Mouse (Mus musculus) cerebellum, postnatal 36 days (tissue): ENCODE measurements around the gene Wdfy3.
A peak's percentile ranks its signal among the peaks of the same experiment; 100 is the strongest.
"Not testable (repeated sequence)": the region's sequence is repeated elsewhere in the genome, so short reads cannot be mapped to it uniquely, and the experiment has no call there.

Source experiments
- DNase-seq, 2 experiments: peaks; one replicate each; pipeline ENCODE4 v3.0.0; 2021 to 2022; ENCODE audit warnings: mixed read lengths in 2 of 2

Gene Wdfy3

DNA sequence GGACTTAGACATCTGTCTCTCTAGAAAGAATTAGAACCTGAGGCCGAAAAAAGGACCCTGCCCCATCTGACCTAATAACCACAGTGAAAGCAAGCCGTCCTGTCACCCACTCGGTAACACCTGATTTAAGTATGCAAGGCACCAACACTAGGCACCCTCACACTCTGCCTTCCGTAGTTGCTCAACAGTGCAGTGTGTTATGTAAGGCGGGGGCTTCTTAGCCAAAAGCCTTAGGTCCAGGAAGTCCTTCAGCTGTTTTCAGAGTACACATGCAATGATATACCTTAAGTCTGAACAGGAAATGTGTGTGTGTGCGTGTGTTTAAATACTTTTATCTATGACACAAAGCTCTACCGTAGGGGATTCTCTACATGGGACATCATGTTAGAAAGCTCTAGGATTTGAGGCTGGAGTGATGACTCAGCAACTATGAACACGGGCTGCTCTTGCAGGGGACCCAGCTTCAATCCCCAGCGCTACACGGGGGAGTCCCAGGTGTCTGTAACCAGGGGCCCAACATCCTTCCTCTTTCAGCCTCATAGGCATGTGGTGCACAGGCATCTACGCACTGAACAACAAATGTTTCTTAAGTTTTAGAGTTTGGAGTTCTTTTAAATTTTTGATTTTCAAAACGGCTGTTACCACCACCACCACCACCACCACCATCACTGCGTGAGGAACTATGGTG lies 131.7 kb downstream of the Wdfy3 start:
- DNase-seq = no peak

DNA sequence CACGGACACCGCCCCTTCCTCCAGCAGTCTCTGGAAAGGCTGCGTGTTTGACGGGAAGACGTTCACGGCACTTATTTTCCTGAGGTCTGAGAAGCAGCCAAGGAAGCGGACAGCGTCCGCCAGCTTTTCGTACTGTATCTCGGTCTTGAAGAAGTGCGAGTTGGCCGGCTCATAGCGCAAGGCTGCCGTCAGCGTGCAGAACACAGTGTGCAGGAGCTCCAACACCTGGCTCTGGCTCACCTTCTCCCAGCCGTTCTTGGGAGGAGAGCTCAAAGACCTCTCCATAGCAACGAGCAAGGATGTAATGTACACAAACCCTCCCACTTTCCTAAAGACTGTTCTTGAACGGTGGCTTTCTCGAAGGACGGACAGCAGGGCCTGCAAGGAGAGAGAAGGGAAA lies 132.4 kb downstream of the Wdfy3 start:
- no peak for DNase-seq

DNA sequence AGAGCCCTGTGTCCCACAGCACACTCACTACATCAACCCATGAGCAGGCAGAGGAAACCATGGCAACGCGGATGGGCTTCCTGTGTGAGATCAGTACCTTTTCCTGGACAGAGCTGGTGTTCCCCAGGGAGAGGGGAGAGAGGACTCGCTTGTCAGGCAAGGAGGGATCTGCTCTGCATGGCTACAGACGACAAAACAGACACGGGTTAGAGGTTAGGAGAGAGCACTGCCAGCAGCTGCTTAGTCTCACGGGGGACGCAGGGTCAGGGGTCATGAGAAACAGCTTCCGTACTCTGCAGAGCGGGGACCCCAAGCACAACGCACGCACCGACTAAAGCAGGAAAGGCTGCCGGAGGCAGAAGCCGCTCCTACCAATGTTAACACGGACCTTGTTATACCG lies 133.8 kb downstream of the Wdfy3 start:
- no peak for DNase-seq

DNA sequence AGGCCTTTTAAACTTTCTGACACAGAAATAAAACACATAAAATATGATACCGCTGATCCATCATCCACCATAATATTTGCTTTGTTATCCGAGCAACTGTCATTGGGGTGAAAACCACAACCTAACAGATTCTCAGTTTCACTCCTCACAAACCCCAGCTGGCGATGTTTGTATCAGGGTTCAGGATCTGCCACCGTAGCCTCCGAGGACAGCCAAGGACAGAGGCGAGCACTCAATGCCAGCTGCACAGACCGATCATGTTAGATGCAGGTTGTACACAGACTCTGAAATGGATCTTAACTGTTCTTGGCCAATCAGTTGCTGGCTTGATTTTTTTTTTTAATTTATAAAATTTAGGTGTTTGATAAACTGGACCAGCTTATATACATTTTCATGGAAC lies 135.1 kb downstream of the Wdfy3 start:
- DNase-seq = no peak

DNA sequence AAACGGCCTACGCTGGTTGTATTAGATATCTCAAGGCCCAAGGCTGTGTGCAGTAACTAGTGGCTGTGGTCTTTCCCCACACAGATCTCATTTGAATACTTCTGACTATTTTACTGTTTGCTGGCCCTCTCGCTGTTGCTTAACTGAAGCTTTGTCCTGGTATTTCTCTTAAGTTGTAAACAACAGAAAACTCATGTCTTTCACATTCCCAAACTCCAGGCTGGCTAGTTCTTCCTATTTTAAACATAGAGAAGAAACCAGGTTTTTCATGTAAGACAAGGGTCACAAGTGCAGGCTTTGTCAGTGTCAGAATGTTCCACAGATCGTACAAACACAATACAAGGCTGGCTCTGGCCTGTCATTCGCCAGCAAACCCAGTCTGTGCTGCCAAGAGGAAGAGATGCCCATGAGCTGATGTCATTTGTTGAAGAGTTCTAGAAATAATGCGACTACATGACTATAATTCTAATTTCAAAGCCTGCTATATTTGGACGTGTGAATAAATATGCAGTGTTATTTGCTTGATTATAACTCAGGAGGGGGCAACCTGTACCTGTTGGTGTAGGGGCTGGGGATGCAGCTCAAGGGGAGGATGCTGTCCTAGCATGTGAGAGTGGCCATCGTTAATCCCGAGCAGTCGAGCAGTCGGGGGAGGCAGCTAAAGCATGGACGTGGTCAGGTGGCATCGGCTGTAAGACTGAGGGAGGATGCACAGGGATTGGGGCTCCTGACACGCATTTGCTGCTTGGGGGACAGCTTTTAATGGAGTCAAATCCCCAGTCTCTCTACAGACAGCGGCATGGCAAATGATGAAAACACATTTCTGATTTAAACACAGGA lies 136.5 kb downstream of the Wdfy3 start:
- DNase-seq = peak in 1 of 2 experiments; percentile 40

DNA sequence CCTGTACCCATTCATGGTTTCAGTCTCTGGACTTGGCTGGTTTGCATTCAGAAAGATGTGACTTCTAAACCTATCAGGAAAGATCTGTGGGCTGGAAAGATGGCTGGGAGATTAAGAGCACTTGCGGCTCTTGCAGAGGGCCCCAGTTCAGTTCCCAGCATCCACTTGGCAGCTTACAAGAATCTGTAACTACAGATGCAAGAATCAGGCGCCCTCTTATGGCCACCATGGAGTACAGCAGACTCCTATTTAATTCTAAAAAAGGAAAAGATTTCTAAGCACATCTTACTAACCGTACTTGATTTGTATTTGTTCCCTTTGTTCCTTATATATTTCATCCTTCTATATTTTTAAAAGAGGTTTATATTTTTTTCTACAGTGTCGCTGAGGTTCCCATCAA lies 137.7 kb downstream of the Wdfy3 start:
- no peak for DNase-seq

DNA sequence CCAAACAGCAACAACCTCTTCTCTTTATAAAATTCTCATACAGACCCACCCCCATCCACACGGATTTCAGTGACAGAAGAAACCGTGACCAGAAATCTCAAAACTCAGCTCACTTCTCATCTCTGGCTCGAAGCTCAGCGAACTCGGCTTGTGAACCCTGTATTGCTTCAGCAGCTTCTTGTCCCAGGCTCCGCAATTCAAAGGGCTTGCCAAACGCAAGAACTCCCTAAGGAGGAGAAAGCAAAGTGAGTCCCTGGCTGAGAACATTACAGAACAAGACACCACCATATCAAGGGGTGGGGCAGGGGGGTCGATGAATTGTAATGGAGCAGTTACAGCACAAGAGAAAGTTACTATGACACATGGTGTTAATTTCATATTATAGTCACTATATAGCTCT lies 143.4 kb downstream of the Wdfy3 start:
- no peak for DNase-seq

DNA sequence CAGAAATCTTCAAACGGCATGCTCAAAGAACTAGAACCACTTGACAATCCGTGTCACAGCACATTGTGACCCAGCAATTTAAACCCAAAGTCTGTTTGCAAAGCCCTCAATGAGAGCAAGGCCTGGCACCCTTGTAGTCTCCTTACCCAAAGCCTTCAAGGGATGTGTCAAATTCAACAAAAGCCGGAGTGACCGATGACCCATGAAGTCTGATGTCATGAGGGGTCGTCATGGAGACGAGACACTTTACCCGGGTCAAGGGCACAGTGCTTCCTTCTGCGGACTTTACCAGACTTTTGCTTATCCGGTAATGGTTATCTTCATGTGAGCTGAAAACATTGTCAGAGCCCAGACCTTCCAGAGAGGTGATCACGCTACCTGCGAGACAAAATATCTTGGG lies 146.0 kb downstream of the Wdfy3 start:
- no peak for DNase-seq

DNA sequence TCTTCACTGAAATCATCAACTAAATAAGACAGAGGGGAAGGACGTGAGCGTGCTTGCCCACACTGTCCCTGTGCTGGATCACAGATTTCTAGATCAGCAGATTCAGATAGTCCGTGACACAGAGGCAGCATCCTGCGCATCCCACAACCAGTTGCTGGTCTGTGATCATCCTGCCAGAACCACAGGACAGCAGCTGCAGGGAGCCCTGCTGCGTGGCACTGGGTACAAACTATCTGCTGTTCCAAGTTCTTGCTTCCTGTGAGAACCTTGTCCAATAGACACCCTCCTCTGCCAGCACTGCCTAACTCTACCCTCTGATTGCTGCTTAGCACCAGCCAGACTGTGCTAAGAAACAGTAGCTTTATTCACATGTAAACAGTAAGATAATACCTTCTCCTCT lies 150.2 kb downstream of the Wdfy3 start:
- no peak for DNase-seq

DNA sequence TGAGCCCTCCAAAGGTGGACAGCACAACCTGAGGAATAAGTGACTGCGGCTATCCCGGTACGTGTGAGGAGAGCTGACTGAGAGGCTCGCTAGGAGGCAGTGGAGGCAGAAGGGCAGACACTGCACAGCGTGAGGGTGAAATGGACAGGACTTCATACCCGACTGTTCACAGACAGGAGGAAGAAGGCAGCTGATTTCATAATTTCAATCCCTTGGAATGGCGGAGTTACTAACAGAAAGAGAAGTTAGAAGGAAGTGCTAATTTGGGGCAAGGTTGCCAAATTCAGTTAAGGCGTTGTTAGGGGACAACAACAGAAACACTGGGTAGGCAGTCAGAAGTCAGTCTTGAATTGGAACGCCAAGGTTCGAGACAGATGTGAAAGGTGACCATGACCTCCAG lies 160.3 kb downstream of the Wdfy3 start:
- DNase-seq = no peak

DNA sequence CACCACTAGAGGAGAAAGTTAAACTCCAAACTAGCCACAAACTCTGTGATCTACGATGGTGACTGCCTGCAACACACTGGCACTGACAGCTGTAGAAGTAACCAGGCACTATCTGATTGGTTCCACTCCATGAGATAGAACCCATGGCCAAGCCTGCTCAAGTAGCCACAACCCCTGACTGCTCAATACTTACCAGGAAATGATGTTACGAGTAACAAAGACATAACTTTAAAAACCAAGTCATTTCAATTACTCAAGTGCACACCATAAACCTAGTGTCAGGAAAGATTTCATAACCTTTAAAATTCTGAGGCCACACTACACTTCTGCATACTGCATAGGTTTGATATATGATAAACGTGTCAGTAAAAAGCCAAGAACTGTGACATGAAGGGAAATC lies 164.1 kb downstream of the Wdfy3 start:
- no peak for DNase-seq

DNA sequence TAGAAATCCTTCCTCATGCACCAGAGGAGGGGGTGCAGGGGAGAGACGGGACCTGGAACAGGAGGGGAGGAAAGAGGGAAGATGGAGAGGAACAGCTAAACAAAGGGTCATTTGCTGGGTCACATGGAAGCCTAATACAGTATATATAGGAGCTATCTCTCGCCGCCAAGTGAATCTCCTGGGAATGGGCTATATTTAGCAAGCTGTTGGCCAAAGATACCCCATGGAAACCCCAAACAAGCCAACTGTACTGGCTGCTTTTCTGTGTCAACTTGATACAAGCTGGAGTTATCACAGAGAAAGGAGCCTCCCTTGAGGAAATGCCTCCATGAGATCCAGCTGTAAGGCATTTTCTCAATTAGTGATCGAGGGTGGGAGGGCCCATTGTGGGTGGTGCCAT lies 164.9 kb downstream of the Wdfy3 start:
- not testable (repeated sequence) for DNase-seq

DNA sequence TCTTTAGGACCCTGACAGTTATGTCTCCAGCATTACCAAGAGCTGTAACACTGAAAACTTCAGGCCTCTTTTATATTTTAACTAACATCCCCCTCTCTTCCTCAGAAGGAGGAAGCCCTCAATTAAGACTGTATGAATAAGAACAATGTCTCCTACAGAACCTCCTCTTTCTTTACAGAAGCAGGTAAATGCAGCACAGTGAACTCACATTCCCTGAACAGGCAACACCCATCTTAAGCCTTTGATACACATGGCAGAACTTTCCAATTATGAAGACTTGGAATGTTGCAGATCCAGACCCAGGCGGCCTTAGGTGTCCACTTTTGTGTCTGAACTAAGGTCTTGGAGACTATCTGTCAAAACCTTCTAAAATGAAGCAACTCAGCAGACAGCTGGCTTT lies 167.0 kb downstream of the Wdfy3 start:
- DNase-seq = no peak

DNA sequence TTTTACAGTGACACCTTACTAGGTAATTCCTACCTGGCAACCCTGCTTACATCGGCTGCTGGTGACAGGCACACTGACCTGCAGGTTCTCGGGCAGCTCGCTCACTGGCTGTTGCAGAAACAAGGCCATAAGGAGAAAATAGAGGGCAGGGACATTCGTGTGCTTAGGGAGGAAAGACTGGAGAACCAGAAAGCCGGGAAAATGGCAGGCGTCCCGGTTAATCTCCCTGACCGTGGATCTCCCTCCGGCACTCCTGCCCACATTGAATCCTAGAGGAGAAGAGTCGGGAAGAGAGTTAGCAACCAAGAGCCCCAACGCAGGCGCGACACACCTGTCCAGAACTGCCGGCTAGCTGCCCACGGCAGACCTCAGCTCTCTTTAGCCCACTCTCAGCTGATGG lies 169.7 kb downstream of the Wdfy3 start:
- DNase-seq = peak; percentile 46 to 51

DNA sequence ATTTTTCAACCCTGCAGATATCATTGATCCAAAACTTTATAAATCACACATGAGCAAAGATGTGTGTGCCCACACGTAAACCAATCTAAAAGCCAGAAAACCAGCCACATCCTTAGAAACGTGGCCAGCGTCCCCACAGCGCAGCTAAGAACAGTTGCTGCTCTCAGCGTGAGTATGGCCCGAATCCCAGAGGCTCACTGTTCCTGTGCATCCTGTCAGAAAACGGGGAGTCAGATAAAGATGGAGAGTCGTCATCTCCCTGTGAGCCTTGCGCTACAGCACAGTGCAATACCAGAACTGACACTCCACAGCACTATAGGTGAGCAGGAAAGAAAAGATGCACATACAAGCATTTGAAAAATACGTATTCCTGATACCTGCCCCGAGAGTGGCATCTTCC lies 172.9 kb downstream of the Wdfy3 start:
- peak; percentile 94 to 97 for DNase-seq

DNA sequence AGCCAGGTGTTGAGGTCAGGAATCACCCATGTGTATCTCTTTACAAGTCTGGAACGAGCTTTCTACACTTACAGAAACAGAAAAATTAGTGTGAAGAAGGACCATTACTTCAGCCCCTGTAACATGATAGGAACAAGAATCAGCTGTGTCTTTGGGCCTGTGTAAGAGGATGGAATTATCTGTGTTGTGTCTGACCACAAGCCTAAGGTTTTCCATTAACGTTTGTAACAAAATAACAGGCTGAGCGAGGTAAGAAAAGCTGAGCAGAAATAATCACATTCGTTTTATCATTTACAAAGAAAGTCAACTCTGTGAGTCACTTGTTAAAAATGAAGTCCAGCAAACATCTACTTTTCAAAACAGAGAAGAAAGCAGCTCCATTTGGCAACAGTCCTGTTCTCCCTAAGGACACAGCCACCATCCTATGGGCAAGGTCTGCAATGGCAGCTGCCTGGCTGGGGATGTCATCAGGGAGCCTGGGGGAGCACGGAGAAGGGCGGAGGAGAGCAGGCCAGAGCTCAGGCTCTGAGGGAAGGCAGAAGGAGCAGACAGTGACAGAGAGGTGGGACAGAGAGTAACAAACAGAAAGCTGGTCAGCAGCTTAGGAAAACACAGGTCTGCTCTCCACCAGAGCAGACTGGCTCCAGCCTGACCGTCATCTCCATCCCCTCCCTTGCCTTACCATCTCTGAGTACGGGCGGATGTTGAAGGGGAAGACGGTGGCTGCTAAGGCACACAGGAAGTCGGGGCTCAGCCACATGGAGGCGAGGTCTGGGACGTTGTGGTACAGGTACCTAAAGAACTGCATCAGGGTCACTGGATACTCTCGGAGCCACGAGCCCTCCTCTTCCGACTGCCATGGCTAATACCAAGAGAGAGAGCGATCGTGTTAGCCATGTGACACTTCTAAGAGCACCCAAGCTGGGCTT lies 173.7 kb downstream of the Wdfy3 start:
- peak; percentile 34 to 50 for DNase-seq

DNA sequence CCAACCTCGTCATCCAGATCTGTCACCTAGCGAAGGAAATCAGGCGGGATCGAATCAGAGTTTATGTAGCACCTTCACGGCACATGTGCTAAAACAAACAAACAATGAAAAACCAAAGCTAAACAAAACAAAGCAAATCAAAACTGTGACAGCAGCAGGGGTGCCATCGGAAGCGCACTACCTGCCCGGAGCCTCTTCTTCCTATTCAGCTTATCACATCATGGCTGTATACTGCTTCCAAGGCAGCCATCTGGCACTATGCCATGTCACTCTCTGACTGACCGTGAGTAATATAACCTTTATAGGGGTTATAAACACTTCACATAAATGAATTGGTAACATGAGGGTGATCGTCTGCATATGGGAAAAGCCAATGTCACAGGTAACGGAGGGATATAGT lies 174.6 kb downstream of the Wdfy3 start:
- DNase-seq = peak; percentile 45 to 55

DNA sequence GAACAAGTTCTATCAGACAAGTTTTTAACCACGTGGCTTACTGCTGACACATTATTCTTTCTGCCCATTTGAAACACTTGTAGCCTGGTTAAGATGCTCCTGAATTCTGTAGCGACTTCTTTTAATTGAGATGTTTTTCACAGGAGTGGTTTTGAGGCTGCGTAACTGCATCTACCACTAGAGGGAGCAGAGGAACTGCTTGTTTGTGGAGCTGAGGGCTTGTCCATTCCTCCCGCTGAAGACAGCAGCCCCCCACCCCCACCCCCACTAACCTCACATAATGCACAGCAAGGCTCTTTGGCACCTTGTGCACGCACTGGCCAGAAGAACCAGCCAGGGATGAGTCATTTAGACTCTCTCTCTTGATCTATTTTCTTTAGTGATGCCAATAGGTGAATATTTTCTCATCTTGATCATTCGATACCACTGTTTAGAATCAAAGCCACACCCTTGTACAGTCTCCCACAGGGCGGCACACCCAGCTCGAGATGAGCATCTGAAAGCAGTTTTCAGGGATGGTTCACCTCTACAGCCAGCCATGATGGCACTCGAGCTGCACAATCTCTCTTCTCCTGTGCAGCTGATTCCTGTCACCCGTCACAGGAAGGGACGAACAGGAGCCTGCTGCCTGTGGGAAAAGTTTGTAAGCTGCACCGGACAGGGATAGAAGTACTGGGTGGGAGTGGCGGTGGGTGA lies 175.8 kb downstream of the Wdfy3 start:
- peak; percentile 59 to 73 for DNase-seq

DNA sequence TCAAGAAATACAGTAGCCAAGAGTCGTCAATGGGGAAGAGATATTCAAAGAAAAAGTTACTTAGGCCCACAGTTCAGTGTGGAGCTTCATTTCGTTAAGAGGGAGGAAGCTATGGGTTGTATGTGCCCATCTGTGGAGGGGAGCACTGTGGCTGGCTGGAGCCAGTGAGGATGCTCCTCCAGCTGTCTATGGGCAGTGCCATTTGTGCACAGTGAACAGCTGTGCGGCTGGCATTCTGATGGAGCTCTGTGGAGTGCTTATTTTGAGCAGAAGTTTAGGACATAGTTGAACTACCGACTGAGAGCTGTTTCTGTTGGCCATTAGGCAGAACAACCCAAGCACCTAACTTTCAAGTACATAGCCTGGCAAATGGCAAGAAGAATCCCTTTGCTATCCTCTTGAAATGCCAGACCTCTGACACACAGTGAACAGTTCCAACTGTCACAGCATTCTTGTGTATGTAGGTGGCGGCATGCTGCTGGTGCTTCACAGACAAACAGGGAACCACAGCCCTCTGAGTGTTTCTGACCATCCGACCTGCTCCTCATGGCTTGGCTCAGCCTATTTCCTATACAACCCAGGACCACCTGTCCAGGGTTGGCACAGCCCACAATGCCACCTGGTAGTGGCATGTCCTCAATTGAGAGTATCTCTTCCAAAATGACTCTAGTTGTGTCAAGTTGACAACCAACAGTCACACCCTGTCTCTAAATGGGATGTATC lies 177.9 kb downstream of the Wdfy3 start:
- DNase-seq = peak; percentile 43 to 49

DNA sequence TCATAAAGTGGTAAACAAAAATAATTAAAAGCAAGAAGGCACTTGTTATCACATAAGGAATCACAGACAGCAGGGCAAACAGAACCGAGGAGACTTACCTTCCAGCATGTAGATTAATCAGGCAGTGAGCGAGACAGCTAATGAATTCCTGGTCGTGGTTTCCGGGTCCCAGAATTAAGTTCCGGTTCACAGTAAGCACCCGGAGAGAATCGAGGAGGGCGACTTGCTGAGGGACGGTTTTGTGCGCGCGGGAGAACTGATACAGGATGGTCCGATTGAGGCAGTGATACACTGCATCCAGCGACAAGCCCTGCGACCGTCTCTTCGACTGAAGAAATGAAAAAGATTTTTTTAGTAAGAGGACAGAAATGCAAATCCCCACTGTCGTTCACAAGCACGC lies 181.7 kb downstream of the Wdfy3 start:
- DNase-seq = no peak

DNA sequence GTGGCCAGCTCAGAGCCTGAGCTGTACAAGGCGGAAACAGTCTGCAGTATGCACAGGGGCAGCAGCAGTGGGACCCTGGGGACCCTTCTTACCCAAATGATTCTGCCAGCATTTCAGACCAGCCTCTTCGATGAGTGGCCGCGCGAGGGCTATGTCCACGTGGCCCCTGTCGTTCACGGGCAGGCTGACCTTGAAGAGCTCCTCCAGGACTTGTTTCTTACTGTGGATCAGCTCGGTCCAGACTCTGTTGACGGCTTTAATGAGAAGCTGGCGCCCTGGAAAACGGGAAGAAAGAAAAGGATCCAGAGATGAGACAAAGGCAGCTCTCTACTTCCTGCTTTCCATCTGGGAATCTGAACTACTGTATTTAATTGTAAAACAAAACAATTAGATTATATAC lies 184.7 kb downstream of the Wdfy3 start:
- DNase-seq = no peak

DNA sequence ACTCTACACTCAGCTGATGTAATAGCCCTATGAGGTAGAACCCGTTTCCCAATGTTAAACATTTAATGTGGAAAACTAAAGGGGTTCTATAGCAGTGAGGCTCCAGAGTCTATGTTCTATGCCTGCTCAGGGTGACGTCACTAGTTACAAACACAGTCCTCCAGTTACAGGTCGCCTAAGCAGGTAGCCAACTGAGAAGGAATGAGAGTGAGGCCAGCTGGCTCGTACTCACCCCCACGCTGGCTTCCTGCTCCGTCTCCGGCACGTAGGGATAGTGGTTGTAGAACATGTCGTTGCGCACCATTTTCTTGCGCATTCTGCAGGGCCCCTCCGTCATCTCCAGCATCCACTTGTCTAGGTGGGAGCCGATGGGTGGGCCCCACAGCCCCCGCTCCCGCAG lies 187.5 kb downstream of the Wdfy3 start:
- peak; percentile 47 to 55 for DNase-seq
